Mouse (Mus musculus) ovary, postnatal 14 days (tissue): Measurements from ENCODE around the gene Gm9844.
A peak's percentile ranks its signal among the peaks of the same experiment; 100 is the strongest.
"Not testable (repeated sequence)": the region's sequence is repeated elsewhere in the genome, so short reads cannot be mapped to it uniquely, and the experiment has no call there.

ENCODE experiments used
- DNase-seq: peaks from one replicate; pipeline ENCODE4 v3.0.0; 2022; ENCODE audit warnings: low spot score

Gene Gm9844

GRCm38 (mm10) chr7:24869532-24870165 lies 7.6 kb downstream of the Gm9844 start, which contains the start of the genes Lypd4 and Dmrtc2:
Lypd4 (minus strand) TSS chr7:24869941.
Dmrtc2 (plus strand) TSS chr7:24870057.
- no peak for DNase-seq

- DNase-seq = no peak
These were observed 15.6 kb downstream of the Gm9844 start for GRCm38 (mm10) chr7:24877588-24877987.

- DNase-seq = no peak
These were observed 17.6 kb downstream of the Gm9844 start for GRCm38 (mm10) chr7:24879620-24880019.

GRCm38 (mm10) chr7:24882416-24883199 lies 20.6 kb downstream of the Gm9844 start:
- DNase-seq = no peak

- peak; percentile 97 for DNase-seq
These were observed 22.1 kb downstream of the Gm9844 start, which contains the start of gene Rps19 for GRCm38 (mm10) chr7:24883896-24884692. Rps19 (plus strand) TSS chr7:24884371.

GRCm38 (mm10) chr7:24884693-24885291 lies 22.8 kb downstream of the Gm9844 start:
- no peak for DNase-seq

GRCm38 (mm10) chr7:24885468-24886307 lies 23.7 kb downstream of the Gm9844 start:
- no peak for DNase-seq

- no peak for DNase-seq
These were observed 24.3 kb downstream of the Gm9844 start for GRCm38 (mm10) chr7:24886308-24886633.

- DNase-seq = no peak
These were observed 25.1 kb downstream of the Gm9844 start for GRCm38 (mm10) chr7:24887096-24887495.

GRCm38 (mm10) chr7:24889431-24890220 lies 27.6 kb downstream of the Gm9844 start:
- DNase-seq = no peak

- peak; percentile 69 for DNase-seq
These were observed 28.5 kb downstream of the Gm9844 start for GRCm38 (mm10) chr7:24890281-24891216.

- no peak for DNase-seq
These were observed 29.5 kb downstream of the Gm9844 start for GRCm38 (mm10) chr7:24891241-24892124.

GRCm38 (mm10) chr7:24892125-24892583 lies 30.1 kb downstream of the Gm9844 start:
- DNase-seq = no peak

- DNase-seq = not testable (repeated sequence)
These were observed 33.7 kb downstream of the Gm9844 start for GRCm38 (mm10) chr7:24895749-24896148.

- DNase-seq = no peak
These were observed 34.3 kb downstream of the Gm9844 start for GRCm38 (mm10) chr7:24896269-24896668.

GRCm38 (mm10) chr7:24897224-24897623 lies 35.2 kb downstream of the Gm9844 start, which contains the start of gene Cd79a:
Cd79a (plus strand) TSS chr7:24897381.
- no peak for DNase-seq

GRCm38 (mm10) chr7:24897959-24898358 lies 35.9 kb downstream of the Gm9844 start:
- no peak for DNase-seq

- no peak for DNase-seq
These were observed 39.1 kb downstream of the Gm9844 start for GRCm38 (mm10) chr7:24901114-24901513.
